Mouse (Mus musculus) liver, embryonic 15.5 days (tissue): ENCODE results near the gene Evi5. TPM values are rescaled to one million over a fixed set of nuclear protein-coding genes. Genes with fewer than 3 reads are reported as not detected.

Experiments used
- ATAC-seq: fragments of 200-750 bp; cut with Nextera tagmentation; 2 replicates; pipeline ENCODE4 v1.8.0; 2017; ENCODE audit warnings: moderate number of reproducible peaks, mild to moderate bottlenecking, moderate library complexity; ENCODE audit not compliant: insufficient read depth
- H3K27ac ChIP-seq: fragments of 300-500 bp; sonication (generic); replicated peaks from 2 replicates; pipeline ENCODE4 v1.5.1; 2015; ENCODE audit warnings: mild to moderate bottlenecking, inconsistent platforms
- H3K27me3 ChIP-seq: fragments of 300-500 bp; sonication (generic); 2 replicates; pipeline ENCODE4 v1.6.1; 2015; ENCODE audit warnings: mild to moderate bottlenecking, inconsistent platforms
- H3K36me3 ChIP-seq: fragments of 300-500 bp; sonication (generic); replicated peaks from 2 replicates; pipeline ENCODE4 v1.6.1; 2015; ENCODE audit warnings: moderate library complexity, mild to moderate bottlenecking, inconsistent platforms
- H3K4me1 ChIP-seq: fragments of 300-500 bp; sonication (generic); replicated peaks from 2 replicates; pipeline ENCODE4 v1.6.1; 2015; ENCODE audit warnings: inconsistent platforms
- H3K4me2 ChIP-seq: fragments of 300-500 bp; sonication (generic); 2 replicates; pipeline ENCODE4 v1.6.1; 2015; ENCODE audit warnings: moderate library complexity, mild to moderate bottlenecking, inconsistent platforms
- H3K4me3 ChIP-seq: fragments of 300-500 bp; sonication (generic); replicated peaks from 2 replicates; pipeline ENCODE4 v1.5.1; 2015; ENCODE audit warnings: mild to moderate bottlenecking, inconsistent platforms
- H3K9ac ChIP-seq: fragments of 300-500 bp; sonication (generic); 2 replicates; pipeline ENCODE4 v1.6.1; 2015; ENCODE audit warnings: moderate library complexity, mild to moderate bottlenecking, inconsistent platforms
- H3K9me3 ChIP-seq: fragments of 300-500 bp; sonication (generic); replicated peaks from 2 replicates; pipeline ENCODE4 v1.6.1; 2016; ENCODE audit warnings: inconsistent platforms
- whole genome bisulfite sequencing: fragments of 180-500 bp; shearing (Covaris S2); methylation state at CpG from one replicate; pipeline ENCODE4 v1.1.7; 2015; ENCODE audit warnings: mixed read lengths; ENCODE audit not compliant: insufficient replicate concordance; 5-methylcytosine and 5-hydroxymethylcytosine counted together
- polyA plus RNA-seq: library from polyadenylated mRNA; unstranded; fragments of >200 nt; fragmentation: Nextera tagmentation; extraction: Ambion mirVana; gene quantifications from 2 replicates; pipeline ENCODE4 v1.2.1, GENCODE M21; 2015

Evi5 gene
- polyA plus RNA-seq, 1 experiment from 2014 or later, result 54.3 TPM

GRCm38 (mm10) chr5:107776777-107777544, 97.9 kb downstream of the Evi5 start:
- Histone ChIP-seq H3K27ac (no peak overlapping the region), H3K9me3 (no peaks in the 10 kb centered on the region), H3K9ac (no peak overlapping the region), H3K27me3 (no peaks in the 10 kb centered on the region), H3K36me3 (peaks cover 58% of the 10 kb centered on the region), H3K4me1 (no peaks in the 10 kb centered on the region), H3K4me3 (no peak overlapping the region), H3K4me2 (no peak overlapping the region)
- WGBS, result 80% methylated on average over 4 of the region's 4 CpGs
- ATAC-seq, result no peak

GRCm38 (mm10) chr5:107775875-107776274, 99.0 kb downstream of the Evi5 start:
- WGBS, result 89% methylated on average over 1 of the region's 1 CpGs
- Histone ChIP-seq H3K27me3 (no peaks in the 10 kb centered on the region), H3K4me2 (no peak overlapping the region), H3K36me3 (peaks cover 53% of the 10 kb centered on the region), H3K27ac (no peak overlapping the region), H3K4me3 (no peak overlapping the region), H3K9me3 (no peaks in the 10 kb centered on the region), H3K9ac (no peak overlapping the region), H3K4me1 (no peaks in the 10 kb centered on the region)
- no peak for ATAC-seq

DNA sequence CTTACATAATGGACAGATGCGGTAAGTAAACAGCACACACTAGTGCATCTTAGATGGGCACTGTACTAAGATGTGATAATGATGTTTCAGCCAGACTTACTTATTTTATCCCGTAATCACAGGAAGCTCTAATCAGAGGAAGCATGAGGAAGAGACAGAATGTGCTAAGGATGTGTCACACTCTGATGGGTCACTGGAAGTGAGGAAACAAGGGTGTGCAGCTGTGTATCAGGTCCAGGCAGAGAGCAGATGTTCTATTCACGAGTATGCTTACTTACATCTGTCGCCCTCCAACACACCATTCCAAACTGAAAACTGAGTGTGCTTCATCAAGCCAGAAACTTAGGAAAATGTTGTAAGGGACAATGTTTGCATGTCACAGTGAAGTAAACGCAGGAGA, 102.9 kb downstream of the Evi5 start:
- 48% methylated on average over 5 of the region's 5 CpGs for WGBS
- no peak for ATAC-seq
- H3K27me3 ChIP-seq, result no peaks in the 10 kb centered on the region
- H3K4me1 ChIP-seq, result no peaks in the 10 kb centered on the region
- no peak overlapping the region for H3K4me2 ChIP-seq
- peaks cover 54% of the 10 kb centered on the region for H3K36me3 ChIP-seq
- no peaks in the 10 kb centered on the region for H3K9me3 ChIP-seq
- no peak overlapping the region for H3K9ac ChIP-seq
- H3K27ac ChIP-seq, result no peak overlapping the region
- H3K4me3 ChIP-seq, result no peak overlapping the region

DNA sequence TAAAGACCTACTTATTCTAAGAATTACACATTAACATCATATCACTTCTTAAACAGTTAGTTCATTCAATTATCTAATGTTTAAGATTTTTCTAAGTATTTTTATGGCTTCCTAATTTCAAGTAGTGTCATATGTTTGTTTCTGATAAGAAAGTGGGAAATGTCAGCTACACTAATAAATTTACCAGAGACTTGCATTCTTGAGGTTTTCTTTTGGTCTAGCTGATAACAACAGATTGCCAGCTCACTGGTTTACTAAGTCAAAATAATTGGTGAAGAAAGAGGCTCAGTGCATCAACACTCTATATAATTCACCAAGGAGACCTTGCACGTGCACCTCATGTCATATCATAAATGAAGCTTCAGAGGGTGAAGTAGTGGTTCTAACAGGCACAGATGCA, 106.7 kb downstream of the Evi5 start:
- Histone ChIP-seq H3K4me2 (no peak overlapping the region), H3K9me3 (no peaks in the 10 kb centered on the region), H3K27me3 (no peaks in the 10 kb centered on the region), H3K36me3 (peaks cover 60% of the 10 kb centered on the region), H3K27ac (no peak overlapping the region), H3K4me1 (no peaks in the 10 kb centered on the region), H3K4me3 (no peak overlapping the region), H3K9ac (no peak overlapping the region)
- 65% methylated on average over 1 of the region's 1 CpGs for WGBS
- ATAC-seq, result no peak

DNA sequence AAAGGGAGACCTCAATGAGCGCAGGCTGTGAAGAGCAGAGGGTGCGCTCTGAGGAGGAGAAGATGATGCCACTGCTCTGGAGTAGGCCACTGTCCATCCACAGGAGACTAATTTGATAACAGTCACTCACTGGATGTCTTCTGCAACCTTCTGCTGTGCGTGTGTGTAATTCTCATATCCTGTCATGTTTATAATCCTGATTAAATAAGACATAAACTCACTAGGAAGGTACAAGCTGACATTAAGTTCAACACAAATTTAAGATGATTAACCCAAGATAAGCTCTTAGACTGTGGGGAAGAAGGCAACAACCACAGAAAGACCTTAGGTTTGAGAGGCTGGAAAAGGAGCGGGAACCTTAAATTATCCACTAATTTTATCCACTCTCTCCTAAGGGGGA, 109.0 kb downstream of the Evi5 start:
- Histone ChIP-seq H3K9me3 (no peaks in the 10 kb centered on the region), H3K9ac (no peak overlapping the region), H3K4me2 (no peak overlapping the region), H3K27me3 (no peaks in the 10 kb centered on the region), H3K4me3 (no peak overlapping the region), H3K27ac (no peak overlapping the region), H3K36me3 (peaks cover 59% of the 10 kb centered on the region), H3K4me1 (no peaks in the 10 kb centered on the region)
- WGBS, result 88% methylated on average over 4 of the region's 4 CpGs
- no peak for ATAC-seq

DNA sequence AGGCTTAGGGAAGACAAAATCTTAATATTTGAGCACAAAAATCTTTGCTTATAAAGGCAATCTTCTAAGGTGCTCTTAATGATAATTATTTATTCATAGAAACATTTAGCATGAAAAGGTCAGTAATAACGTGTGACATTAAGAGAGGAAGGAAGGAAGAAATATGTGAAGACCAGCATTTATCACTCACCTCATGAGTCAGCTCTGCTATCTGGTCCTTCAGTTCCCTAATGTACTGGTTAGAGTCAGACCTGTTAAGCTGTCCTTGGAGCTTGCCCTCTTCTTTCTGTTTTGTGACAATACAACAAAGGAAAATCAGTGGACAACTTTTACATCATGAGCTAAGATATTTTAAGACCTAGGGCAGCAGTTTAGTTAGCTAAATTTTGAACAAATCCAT, 110.4 kb downstream of the Evi5 start:
- H3K27ac ChIP-seq, result no peak overlapping the region
- 9% methylated on average over 1 of the region's 1 CpGs for WGBS
- no peaks in the 10 kb centered on the region for H3K9me3 ChIP-seq
- H3K4me1 ChIP-seq, result peaks cover 6% of the 10 kb centered on the region
- no peak overlapping the region for H3K9ac ChIP-seq
- no peak overlapping the region for H3K4me2 ChIP-seq
- peaks cover 58% of the 10 kb centered on the region for H3K36me3 ChIP-seq
- ATAC-seq, result no peak
- no peak overlapping the region for H3K4me3 ChIP-seq
- H3K27me3 ChIP-seq, result no peaks in the 10 kb centered on the region

DNA sequence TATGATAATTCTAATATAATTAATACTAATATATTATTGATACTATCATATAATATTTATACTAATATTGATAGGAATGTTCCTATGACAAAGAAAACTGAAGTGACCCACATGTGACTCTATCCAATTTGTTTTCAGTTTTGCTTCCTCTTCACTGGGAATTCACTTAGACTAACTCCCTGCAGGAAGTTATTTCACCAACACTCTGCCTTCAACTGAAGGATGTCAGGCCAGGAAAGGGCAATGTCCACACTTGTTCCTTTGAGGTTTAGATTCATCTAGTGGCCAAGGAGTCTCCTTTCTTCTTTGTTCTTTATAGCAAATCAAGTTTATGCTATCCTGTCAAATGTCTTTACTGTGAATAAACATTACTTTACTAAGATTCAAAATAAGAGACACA, 111.2 kb downstream of the Evi5 start:
- no peak overlapping the region for H3K4me3 ChIP-seq
- H3K9ac ChIP-seq, result no peak overlapping the region
- H3K27ac ChIP-seq, result no peak overlapping the region
- no peak overlapping the region for H3K4me2 ChIP-seq
- H3K36me3 ChIP-seq, result peaks cover 63% of the 10 kb centered on the region
- no peak for ATAC-seq
- no peaks in the 10 kb centered on the region for H3K27me3 ChIP-seq
- peaks cover 11% of the 10 kb centered on the region for H3K4me1 ChIP-seq
- no peaks in the 10 kb centered on the region for H3K9me3 ChIP-seq

DNA sequence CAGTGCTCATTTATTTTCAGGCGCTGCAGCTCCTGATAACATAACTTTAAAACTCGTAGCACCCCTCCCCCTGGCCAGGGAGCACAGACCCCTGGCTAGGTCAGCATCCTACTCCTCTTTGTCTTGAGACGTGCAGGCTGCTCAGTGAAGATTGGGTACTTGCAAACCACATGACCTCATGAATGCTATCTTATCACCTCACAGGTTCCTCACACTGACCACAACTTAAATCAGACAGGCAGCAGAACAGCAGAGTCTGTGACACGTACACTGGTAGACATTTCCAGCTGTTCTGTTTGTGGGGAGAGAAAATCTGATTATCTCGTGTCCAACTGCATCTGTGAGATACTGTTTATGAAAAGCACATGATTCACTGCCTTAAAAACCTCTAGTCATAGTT, 115.8 kb downstream of the Evi5 start:
- H3K27ac ChIP-seq, result no peak overlapping the region
- 12% methylated on average over 5 of the region's 5 CpGs for WGBS
- no peaks in the 10 kb centered on the region for H3K27me3 ChIP-seq
- H3K4me2 ChIP-seq, result no peak overlapping the region
- H3K9me3 ChIP-seq, result no peaks in the 10 kb centered on the region
- peak; percentile 87 for ATAC-seq
- no peak overlapping the region for H3K4me3 ChIP-seq
- no peak overlapping the region for H3K9ac ChIP-seq
- H3K36me3 ChIP-seq, result peaks cover 52% of the 10 kb centered on the region
- H3K4me1 ChIP-seq, result peaks cover 11% of the 10 kb centered on the region

- Histone ChIP-seq H3K9me3 (no peaks in the 10 kb centered on the region), H3K27me3 (no peaks in the 10 kb centered on the region), H3K4me2 (no peak overlapping the region), H3K4me1 (peaks cover 13% of the 10 kb centered on the region), H3K36me3 (peaks cover 54% of the 10 kb centered on the region), H3K27ac (no peak overlapping the region), H3K4me3 (no peak overlapping the region), H3K9ac (no peak overlapping the region)
- ATAC-seq, result no peak
- 76% methylated on average over 2 of the region's 2 CpGs for WGBS
These were observed 118.8 kb downstream of the Evi5 start for GRCm38 (mm10) chr5:107756072-107756471.

GRCm38 (mm10) chr5:107754740-107755139, 120.2 kb downstream of the Evi5 start:
- ATAC-seq, result no peak
- WGBS, result 74% methylated on average over 1 of the region's 1 CpGs
- Histone ChIP-seq H3K4me1 (peaks cover 18% of the 10 kb centered on the region), H3K4me2 (no peak overlapping the region), H3K27me3 (no peaks in the 10 kb centered on the region), H3K9me3 (no peaks in the 10 kb centered on the region), H3K9ac (no peak overlapping the region), H3K4me3 (no peak overlapping the region), H3K27ac (no peak overlapping the region), H3K36me3 (peaks cover 51% of the 10 kb centered on the region)

DNA sequence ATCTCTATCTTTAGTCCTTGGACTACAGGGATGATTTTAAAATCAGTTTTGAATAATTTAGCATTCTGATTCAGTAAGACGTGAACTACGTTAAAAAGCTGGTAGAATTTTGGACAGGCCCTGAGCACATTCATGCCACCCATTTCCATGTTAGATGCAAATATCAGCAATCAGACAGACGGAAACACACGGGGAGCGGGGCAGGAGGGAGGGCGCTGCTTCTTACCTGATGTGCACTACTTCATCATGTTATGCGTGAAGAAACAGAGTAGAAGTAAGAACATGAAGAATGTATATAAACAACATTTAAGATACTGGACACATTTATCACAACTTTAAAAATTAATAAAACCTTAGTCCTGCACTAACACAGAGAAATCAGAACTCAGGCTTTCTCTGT, 121.3 kb downstream of the Evi5 start:
- Histone ChIP-seq H3K4me3 (no peak overlapping the region), H3K9ac (no peak overlapping the region), H3K4me2 (no peak overlapping the region), H3K9me3 (no peaks in the 10 kb centered on the region), H3K27ac (no peak overlapping the region), H3K27me3 (no peaks in the 10 kb centered on the region), H3K36me3 (peaks cover 52% of the 10 kb centered on the region), H3K4me1 (peaks cover 18% of the 10 kb centered on the region)
- 91% methylated on average over 7 of the region's 7 CpGs for WGBS
- no peak for ATAC-seq
